Comparison of ENCODE assay signal across 9 mouse cellular contexts in the genomic region with DNA sequence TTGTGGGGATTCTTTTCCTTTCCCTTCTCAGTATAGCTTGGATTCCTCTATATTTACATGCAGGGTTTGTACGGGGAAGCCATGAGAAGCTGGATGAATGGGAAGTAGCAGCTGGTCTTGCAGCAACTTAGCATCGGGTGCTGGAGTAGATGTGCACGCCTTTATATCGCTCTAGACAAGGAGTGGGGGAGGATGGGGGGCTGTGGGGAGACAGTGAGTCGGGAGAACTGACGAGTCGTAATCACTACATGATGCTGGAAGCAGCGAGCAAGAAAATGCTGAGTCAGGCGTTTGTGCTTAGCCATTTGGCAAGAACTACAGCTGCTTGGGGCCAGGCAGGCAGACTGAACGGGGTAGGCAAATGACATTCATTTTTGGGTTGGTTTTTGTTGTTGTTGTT.
DNase-seq lines count a peak whose midpoint lies in the region; ATAC-seq and TF ChIP-seq lines count a peak whose summit lies in the region.
"Had no signal": no experiment of that assay in that cellular context is flagged by ENCODE, and none has a peak within 500 bp of the region (broad histone marks: within the 10 kb centered on the region; RNA-seq: fewer than 3 reads in every experiment).

No protein-coding gene starts in this region.

- H3K27me3 ChIP-seq in embryonic facial prominence, embryonic 14.5 days (replicated peaks; ENCODE audit: control insufficient read depth, insufficient read depth, low read length), result peaks cover 6% of the 10 kb centered on the region; the same call in 1 of the 2 replicates
- H3K27me3 ChIP-seq in intestine, postnatal 0 days (replicated peaks; ENCODE audit: control insufficient read depth, insufficient read depth, low read length), result no peaks in the 10 kb centered on the region
- H3K27me3 ChIP-seq in heart, embryonic 10.5 days (ENCODE audit: insufficient read depth, poor library complexity, severe bottlenecking), result no peaks in the 10 kb centered on the region
- H3K27me3 ChIP-seq: midbrain, embryonic 12.5 days had no signal

- peak; percentile 48; the same call in 1 of the 2 replicates for ATAC-seq in embryonic facial prominence, embryonic 14.5 days (ENCODE audit: low read depth)
- peak; percentile 20; the same call in 1 of the 2 replicates for ATAC-seq in megakaryocyte progenitor cell, adult 5-6 weeks (replicated peaks; ENCODE audit: poor library complexity)
- no peak for ATAC-seq in intestine, postnatal 0 days

- no peak overlapping the region for H3K4me3 ChIP-seq in ES-E14 (ENCODE audit: insufficient read depth in 1 of 2, low read depth in 1 of 2, low read length in 2 of 2, poor library complexity in 1 of 2, severe bottlenecking in 1 of 2)
- H3K4me3 ChIP-seq in embryonic facial prominence, embryonic 14.5 days (ENCODE audit: low read depth, low read length), result no peak overlapping the region
- H3K4me3 ChIP-seq in intestine, postnatal 0 days (ENCODE audit: low read depth, low read length), result no peak overlapping the region
- no peak overlapping the region for H3K4me3 ChIP-seq in heart, embryonic 10.5 days
- H3K4me3 ChIP-seq: midbrain, embryonic 12.5 days had no signal

- in situ Hi-C loops in ES-E14 (cut with MboI; ENCODE audit: low sequenced_read_pairs in 2 of 2, unreplicated experiment in 2 of 2), result no loop called here

- no peaks in the 10 kb centered on the region for H3K9me3 ChIP-seq in ES-E14 (ENCODE audit: control insufficient read depth, insufficient read depth, low read depth, low read length)
- H3K9me3 ChIP-seq in embryonic facial prominence, embryonic 14.5 days (ENCODE audit: control insufficient read depth, low read length), result no peaks in the 10 kb centered on the region
- no peaks in the 10 kb centered on the region for H3K9me3 ChIP-seq in intestine, postnatal 0 days (ENCODE audit: control insufficient read depth)
- H3K9me3 ChIP-seq in heart, embryonic 10.5 days, result no peaks in the 10 kb centered on the region
- H3K9me3 ChIP-seq: midbrain, embryonic 12.5 days had no signal

- no peaks in the 10 kb centered on the region for H3K36me3 ChIP-seq in ES-E14 (ENCODE audit: control insufficient read depth, insufficient read depth, low read length, poor library complexity, severe bottlenecking)
- H3K36me3 ChIP-seq in embryonic facial prominence, embryonic 14.5 days (ENCODE audit: control insufficient read depth, insufficient read depth, low read length), result no peaks in the 10 kb centered on the region
- no peaks in the 10 kb centered on the region for H3K36me3 ChIP-seq in intestine, postnatal 0 days (ENCODE audit: control insufficient read depth, insufficient read depth)
- no peaks in the 10 kb centered on the region for H3K36me3 ChIP-seq in heart, embryonic 10.5 days
- H3K36me3 ChIP-seq: midbrain, embryonic 12.5 days had no signal

- H3K4me2 ChIP-seq in embryonic facial prominence, embryonic 14.5 days (ENCODE audit: low read depth, low read length), result 0 out of 2 replicates have a peak overlapping the region, but pooled peaks have one; percentile 20
- no peak overlapping the region for H3K4me2 ChIP-seq in intestine, postnatal 0 days (replicated peaks; ENCODE audit: low read depth)
- H3K4me2 ChIP-seq: midbrain, embryonic 12.5 days had no signal

- H3K27ac ChIP-seq in ES-E14 (ENCODE audit: insufficient read depth, low read depth, low read length, poor library complexity, severe bottlenecking), result no peak overlapping the region
- no peak overlapping the region for H3K27ac ChIP-seq in embryonic facial prominence, embryonic 14.5 days (replicated peaks; ENCODE audit: low read depth, low read length)
- no peak overlapping the region for H3K27ac ChIP-seq in intestine, postnatal 0 days (ENCODE audit: low read depth, low read length)
- no peak overlapping the region for H3K27ac ChIP-seq in heart, embryonic 10.5 days
- H3K27ac ChIP-seq: midbrain, embryonic 12.5 days had no signal

- H3K4me1 ChIP-seq in ES-E14 (ENCODE audit: control insufficient read depth in 2 of 2, insufficient read depth in 2 of 2, low read length in 2 of 2, poor library complexity in 1 of 2), result peaks cover 0 to 16% of the 10 kb centered on the region in 2 experiments; a peak in 2 of 4 replicates
- H3K4me1 ChIP-seq in embryonic facial prominence, embryonic 14.5 days (ENCODE audit: control insufficient read depth, insufficient read depth, low read length), result no peaks in the 10 kb centered on the region; the same call in 1 of the 2 replicates
- no peaks in the 10 kb centered on the region for H3K4me1 ChIP-seq in intestine, postnatal 0 days (replicated peaks; ENCODE audit: control insufficient read depth, insufficient read depth, low read length)
- peaks cover 16% of the 10 kb centered on the region for H3K4me1 ChIP-seq in heart, embryonic 10.5 days
- H3K4me1 ChIP-seq: midbrain, embryonic 12.5 days had no signal

- 42% methylated on average over 10 of the region's 10 CpGs for WGBS in embryonic facial prominence, embryonic 14.5 days
- 77% methylated on average over 10 of the region's 10 CpGs for WGBS in intestine, postnatal 0 days
- 75% methylated on average over 10 of the region's 10 CpGs for WGBS in heart, embryonic 10.5 days

- DNase-seq in kidney, postnatal 10 days, result peak; percentile 49
- DNase-seq in kidney, adult 18-20 months, result no peak
- no peak for DNase-seq in ES-E14 (ENCODE audit: low read depth, low spot score)
- peak; percentile 91 for DNase-seq in embryonic facial prominence, embryonic 14.5 days (ENCODE audit: low spot score)
- no peak for DNase-seq in heart, embryonic 10.5 days (ENCODE audit: low spot score)
- DNase-seq in cerebellum, adult 11 months, result no peak

- no peak overlapping the region for H3K9ac ChIP-seq in ES-E14 (ENCODE audit: insufficient read depth, low read depth, low read length, poor library complexity, severe bottlenecking)
- peak overlapping the region; percentile 25; the same call in 1 of the 2 replicates for H3K9ac ChIP-seq in embryonic facial prominence, embryonic 14.5 days (ENCODE audit: low read depth, low read length)
- no peak overlapping the region for H3K9ac ChIP-seq in intestine, postnatal 0 days (ENCODE audit: low read depth, low read length)
- H3K9ac ChIP-seq: midbrain, embryonic 12.5 days had no signal

- TF ChIP-seq CTCF in intestine, postnatal 0 days (IDR thresholded peaks at IDR 0.05; ENCODE audit: low read depth), result no peak

TF ChIP-seq in ES-E14, 5 proteins besides CTCF, POLR2A, EP300 and RAD21:
- no peak for TF ChIP-seq ZNF384 (IDR thresholded peaks at IDR 0.05; ENCODE audit: low read depth, low read length)
- peak; percentile 99 for TF ChIP-seq MAFK (IDR thresholded peaks at IDR 0.05; ENCODE audit: insufficient read depth, low read depth, low read length)
- no peak for TF ChIP-seq HCFC1 (IDR thresholded peaks at IDR 0.05; ENCODE audit: borderline replicate concordance, insufficient read depth, low read length)
- TF ChIP-seq ZC3H11A (IDR thresholded peaks at IDR 0.05; ENCODE audit: borderline replicate concordance, low read depth, low read length), result no peak
- TF ChIP-seq CHD2 (IDR thresholded peaks at IDR 0.05; ENCODE audit: low read depth, low read length), result no peak
TF ChIP-seq in ES-E14: peak in this region for 1.

Comparison
In these comparisons a context has a peak if more than half of its experiments do, and no peak if none do; other contexts are left out.
1. DNase-seq: peak in kidney, postnatal 10 days (single experiment) and embryonic facial prominence, embryonic 14.5 days (single experiment); none in kidney, adult 18-20 months (single experiment), ES-E14 (single experiment), heart, embryonic 10.5 days (single experiment) and cerebellum, adult 11 months (single experiment).